Mouse (Mus musculus): Measurements from ENCODE around the gene Tgfbr3l.

DNA sequence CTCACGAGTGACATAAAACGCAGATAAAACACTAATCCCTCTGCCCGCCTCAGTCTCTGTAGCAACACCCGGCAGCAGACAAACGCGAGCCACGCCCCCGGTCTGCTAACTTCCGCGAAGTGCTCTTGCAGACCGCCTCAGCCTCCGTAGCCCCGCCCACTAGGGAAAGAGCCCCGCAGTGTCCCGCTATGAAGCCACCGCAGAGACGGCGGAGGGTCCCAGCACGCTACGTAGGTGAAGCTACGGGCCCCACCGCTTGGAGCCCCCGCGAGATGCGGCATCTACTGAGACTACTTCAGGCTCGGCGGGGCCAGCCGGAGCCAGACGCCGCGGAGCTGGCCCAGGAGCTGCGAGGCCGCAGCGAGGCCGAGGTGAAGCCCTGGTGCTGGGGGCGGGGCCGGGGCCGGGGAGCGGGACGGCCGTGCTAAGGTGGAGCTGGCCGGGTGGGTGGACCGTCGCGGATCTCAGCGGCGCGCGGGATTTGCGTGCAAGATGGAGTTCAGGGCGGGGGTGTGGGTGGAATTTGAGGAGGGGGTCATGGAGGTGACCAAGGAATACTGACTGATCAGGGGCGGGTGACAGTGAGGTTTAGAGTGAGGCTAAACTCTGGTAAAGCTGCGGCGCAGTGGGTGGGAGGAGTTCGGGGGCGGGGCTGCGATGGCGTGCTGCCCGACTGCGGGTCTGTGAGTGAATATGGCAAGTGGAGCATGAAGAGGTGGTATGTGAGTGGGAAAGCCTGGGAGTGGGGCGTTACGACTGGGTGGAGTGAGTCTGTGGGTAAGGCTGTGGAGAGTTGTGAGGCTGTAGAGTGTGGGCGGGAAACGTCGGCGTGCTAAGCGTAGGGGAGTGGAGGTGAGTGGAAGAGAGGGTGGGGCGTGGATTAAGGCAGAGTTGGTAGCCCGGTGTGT, 5.2 kb downstream of the Tgfbr3l start, which contains the start of gene Snapc2:
- TF ChIP-seq CTCF (conservative IDR thresholded peaks at IDR 0.05; ENCODE audit: insufficient read depth, insufficient read length, low read depth, low read length) = no peak
- peak; percentile 23 for TF ChIP-seq POLR2A (IDR thresholded peaks at IDR 0.05; ENCODE audit: low read depth, low read length)
